Mouse (Mus musculus): Measurements from ENCODE around the gene Gm20721.
A peak's percentile ranks its signal among the peaks of the same experiment; 100 is the strongest.
"Not testable (repeated sequence)": the region's sequence is repeated elsewhere in the genome, so short reads cannot be mapped to it uniquely, and the experiment has no call there.

Gm20721 gene

GRCm38 (mm10) chr2:174346612-174346998 is at the start of gene Gm20721:
TSS of gene Gm20721 (minus strand) at chr2:174346712.
- no peak for DNase-seq (ENCODE audit: low spot score)

GRCm38 (mm10) chr2:174393383-174393782 is 46.9 kb upstream of the Gm20721 start:
- DNase-seq (ENCODE audit: low spot score): no peak

GRCm38 (mm10) chr2:174392554-174392953 is 46.0 kb upstream of the Gm20721 start:
- DNase-seq (ENCODE audit: low spot score): no peak

DNA sequence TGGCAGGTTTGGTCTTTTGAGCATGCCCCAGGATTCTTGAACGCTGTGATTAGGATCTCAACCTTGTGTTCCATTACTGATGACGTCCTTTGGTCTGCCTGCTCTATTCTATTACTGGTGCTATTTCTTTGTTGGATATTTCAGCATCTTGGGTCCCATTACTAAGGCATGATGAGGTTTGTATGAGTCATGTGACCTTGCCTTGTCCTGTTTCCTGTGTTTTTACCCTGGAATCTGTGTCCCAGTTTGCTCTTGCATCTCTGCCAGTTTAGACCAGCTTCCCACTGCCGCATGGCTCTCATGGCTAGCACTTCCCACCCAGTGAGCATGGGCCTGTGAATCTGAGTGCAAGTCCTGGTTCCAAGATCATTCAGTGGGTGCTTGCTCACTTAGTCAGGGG is 45.4 kb upstream of the Gm20721 start:
- no peak for DNase-seq (ENCODE audit: low spot score)

- DNase-seq (ENCODE audit: low spot score): no peak
Measured at GRCm38 (mm10) chr2:174381021-174381420, 34.5 kb upstream of the Gm20721 start.

DNA sequence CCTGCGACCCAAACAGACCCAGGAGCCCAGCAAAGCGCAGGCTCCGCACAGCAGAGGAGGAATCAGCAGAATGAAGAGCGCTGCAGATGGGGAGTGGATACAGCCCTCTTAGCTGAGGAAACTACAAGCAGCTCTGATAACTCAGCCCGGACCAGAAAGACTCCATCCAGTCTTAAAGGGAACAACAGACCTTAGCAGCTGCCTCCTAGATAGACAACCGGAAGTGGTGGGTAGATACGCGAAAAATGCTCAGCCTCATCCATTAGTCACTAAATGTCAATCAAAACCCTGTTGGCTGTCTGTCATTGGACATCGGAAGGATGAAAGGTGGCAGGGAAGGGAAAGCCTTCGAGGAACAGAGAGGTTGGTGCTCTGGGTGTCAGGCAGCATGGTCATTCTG is 20.1 kb upstream of the Gm20721 start:
- DNase-seq (ENCODE audit: low spot score): no peak

- DNase-seq (ENCODE audit: low spot score): no peak
Measured at GRCm38 (mm10) chr2:174359656-174360055, 13.1 kb upstream of the Gm20721 start.

GRCm38 (mm10) chr2:174358516-174358915 is 12.0 kb upstream of the Gm20721 start:
- DNase-seq (ENCODE audit: low spot score): no peak

DNA sequence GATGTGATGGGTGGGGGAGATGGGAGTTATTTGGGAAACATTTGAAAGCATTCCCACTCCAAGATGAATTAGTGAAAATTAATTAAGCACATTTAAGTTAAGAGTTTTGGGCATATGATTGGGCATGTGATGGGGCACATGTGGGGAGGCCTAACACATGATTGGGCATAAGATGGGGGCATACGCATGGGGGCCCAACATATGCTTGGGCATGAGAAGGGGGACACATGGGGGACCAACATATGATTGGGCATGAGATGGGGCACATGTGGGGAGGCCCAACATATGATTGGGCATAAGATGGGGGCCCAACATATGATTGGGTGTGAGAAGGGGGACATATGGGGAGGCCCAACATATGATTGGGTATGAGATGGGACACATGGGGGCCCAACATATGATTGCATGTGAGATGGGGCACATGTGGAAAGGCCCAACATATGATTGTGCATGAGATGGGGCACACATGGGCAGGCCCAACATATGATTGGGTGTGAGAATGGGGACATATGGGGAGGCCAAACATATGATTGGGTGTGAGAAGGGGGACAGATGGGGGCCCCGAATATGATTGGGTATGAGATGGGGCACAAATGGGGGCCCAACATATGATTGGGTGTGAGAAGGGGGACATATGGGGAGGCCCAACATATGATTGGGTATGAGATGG is 622 bp upstream of the Gm20721 start:
- not testable (repeated sequence) for DNase-seq (ENCODE audit: low spot score)

GRCm38 (mm10) chr2:174344996-174345395 is 1.5 kb downstream of the Gm20721 start:
- no peak for DNase-seq (ENCODE audit: low spot score)

DNA sequence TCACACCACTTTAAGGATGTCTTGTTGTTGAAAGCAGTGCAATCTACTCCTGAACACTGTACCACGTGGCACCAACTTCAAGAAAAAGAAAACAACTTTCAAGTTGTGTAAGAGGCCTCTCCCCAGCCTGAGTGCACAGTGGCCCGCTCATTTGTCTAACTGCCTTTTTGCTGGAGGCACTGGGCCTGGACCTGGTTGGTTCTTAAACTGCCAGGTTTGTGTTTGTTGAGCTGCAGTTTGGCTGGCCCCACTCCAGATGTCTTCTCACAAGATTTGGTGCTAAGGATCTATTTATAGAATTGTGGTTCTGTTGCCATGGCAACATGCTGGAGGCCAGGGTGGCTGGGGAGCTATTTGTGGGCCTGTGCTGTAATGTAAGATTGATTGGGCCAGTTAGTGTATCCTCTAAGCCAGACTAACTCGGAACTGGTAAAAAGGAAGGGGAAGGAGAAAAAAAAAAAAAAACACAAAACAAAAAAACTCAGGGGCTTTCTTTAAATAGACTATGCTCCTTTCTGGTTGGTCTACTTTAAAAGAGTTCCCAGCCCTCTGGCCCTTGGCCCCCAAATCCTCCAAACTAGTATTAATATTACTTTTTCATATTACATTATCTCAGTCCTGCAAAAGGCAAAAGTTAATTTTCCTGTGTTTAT is 2.4 kb downstream of the Gm20721 start:
- peak; percentile 45 for DNase-seq (ENCODE audit: low spot score)

GRCm38 (mm10) chr2:174343566-174343965 is 2.9 kb downstream of the Gm20721 start:
- no peak for DNase-seq (ENCODE audit: low spot score)

- DNase-seq (ENCODE audit: low spot score): no peak
Measured at GRCm38 (mm10) chr2:174342793-174343400, 3.6 kb downstream of the Gm20721 start.

- DNase-seq (ENCODE audit: low spot score): no peak
Measured at GRCm38 (mm10) chr2:174340893-174341580, 5.5 kb downstream of the Gm20721 start.

GRCm38 (mm10) chr2:174340229-174340892 is 6.2 kb downstream of the Gm20721 start:
- no peak for DNase-seq (ENCODE audit: low spot score)

DNA sequence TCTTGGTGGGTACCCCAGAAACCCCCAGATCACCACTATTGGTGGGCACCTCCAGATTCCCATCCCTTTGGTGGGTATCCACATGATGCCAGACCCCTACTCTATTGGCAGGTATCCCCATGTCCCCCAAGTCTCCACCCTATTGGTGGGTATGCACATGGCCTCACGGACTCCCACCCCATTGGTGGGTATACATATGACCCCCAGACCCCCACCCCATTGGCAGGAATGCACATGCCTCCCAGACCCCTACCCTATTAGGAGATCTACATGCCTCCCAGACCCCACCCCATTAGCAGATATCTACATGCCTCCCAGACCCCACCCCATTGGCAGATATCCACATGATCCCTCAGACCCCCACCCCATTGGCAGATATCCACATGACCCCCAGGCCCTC is 6.8 kb downstream of the Gm20721 start:
- DNase-seq (ENCODE audit: low spot score): no peak

DNA sequence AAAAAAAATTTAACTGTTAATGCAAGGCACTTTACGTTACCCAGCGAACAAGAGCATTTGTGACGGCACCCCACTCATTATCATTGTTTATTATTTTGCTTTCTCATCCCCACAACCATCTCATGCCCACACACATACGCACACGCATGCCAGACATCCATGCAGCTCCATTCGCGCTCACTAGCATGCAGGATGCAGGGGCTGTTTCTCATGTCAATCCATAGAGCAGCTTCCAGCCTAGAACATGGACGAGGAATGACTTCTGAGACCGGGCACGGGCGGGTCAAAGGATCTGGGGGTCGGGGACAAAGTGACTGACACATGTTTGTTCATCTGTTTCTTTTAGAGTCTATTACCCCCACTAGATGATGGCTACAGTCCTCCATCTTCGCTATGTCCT is 9.2 kb downstream of the Gm20721 start:
- DNase-seq (ENCODE audit: low spot score): no peak

DNA sequence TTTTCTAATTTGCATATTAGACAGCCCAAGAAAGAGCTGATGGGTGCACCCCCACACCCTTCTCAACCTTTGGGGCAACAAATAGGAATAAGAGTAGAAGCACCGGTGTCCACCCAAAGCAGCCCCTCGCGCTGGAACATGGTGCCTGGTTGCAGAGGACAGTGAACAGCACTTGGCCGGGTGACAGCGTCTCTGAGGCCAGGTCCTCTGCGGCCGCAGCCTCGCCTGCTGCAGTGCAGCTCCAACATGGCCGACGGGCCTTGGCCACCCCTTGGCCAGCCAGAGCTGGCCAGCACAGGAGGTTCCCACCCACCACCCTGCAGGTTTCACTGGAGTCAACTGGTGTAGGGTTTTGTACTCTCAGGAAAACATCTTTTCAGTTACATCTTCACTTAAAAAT is 12.1 kb downstream of the Gm20721 start:
- no peak for DNase-seq (ENCODE audit: low spot score)

DNA sequence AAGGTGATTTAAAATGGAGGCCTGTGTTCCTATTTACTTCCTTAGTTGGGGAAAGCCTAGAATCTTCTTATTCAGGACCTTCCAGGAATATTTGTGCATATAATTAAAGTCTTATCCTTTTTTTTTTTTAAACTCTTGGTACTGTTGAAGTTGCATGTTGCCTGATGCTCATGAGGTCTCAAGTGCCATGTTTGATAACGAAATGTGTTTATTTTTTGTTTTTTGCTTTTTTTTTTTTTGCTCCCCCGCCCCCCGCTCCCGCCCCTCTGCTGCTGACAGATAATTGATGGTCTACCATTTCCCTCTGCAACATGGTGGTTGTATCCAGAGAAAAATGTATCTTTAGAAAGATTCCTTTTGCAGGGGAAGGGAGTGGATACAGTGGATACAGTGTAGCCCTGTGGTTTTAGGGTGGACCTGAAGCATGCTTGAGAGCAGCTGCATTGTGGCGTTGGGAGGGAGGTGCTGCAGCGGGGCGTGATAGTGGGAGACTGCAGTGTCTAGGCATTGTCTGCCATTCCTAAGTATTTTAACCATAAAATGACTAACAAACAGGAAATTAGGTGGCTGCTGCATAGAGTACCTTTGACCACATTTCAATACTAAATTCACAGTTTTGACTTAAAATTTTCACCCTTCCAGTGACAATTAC is 13.1 kb downstream of the Gm20721 start:
- DNase-seq (ENCODE audit: low spot score): no peak

- no peak for DNase-seq (ENCODE audit: low spot score)
Measured at GRCm38 (mm10) chr2:174331282-174332030, 15.1 kb downstream of the Gm20721 start.

DNA sequence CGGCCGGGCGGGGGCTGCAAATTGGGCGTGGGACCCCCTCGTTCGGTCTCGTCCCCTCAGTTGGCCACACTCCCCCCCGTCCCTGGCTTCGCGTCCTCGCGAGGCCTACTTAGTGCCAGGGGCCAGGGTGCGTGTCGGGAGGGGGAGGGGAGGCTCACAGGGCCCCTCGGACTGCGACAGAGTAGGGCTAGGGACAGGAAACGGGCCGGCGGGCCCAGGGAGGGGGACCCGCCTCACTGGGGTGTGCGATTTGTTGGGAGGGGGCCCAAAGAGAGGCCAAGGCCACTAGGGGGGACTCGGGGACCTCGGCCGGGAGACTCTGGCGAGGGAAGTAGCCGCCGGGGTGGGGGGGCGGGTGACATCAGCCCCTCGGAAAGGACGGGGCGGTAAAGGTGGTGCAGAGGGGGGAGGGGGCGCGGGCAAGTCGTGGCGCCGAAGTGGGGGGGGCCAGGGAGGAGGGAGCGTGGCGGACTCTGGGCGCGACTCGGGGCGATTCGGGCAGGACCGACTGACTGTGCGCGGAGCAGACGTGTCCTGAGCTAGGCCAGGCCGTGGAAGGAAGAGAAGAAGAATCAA is 15.8 kb downstream of the Gm20721 start:
- peak; percentile 78 for DNase-seq (ENCODE audit: low spot score)

Measured in retina, embryonic 14.5 days (tissue).